Mouse (Mus musculus) megakaryocyte, embryonic 14.5 days (primary cell): ENCODE measurements around the gene Rxfp2.

Experiments
- FLI1 ChIP-seq: IDR thresholded peaks from 2 replicates; pipeline ENCODE4 v1.6.1; 2012; ENCODE audit warnings: low read length, inconsistent platforms, mixed read lengths
- GATA1 ChIP-seq: IDR thresholded peaks from 3 replicates; pipeline ENCODE4 v1.6.1; 2012; ENCODE audit warnings: mixed read lengths, low read length, inconsistent platforms, borderline replicate concordance

DNA sequence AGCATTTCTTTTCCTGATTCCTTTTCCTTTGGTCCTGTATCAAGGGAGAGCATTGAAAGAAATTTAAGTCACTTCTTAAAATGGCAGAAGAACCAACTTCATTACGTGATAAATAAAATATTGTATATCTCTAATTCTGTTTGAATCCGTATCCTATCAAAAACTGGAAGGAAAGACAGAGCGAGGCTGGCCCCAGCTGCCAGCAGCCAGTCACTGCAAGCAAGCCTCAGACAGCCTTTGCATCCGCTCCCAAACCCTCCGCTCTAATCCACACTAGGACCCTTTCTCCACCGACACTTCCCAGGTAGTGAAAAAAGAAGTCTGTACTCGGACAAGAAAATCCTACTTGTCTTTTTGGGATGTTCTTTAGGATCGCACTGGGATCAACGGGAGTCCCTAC lies 803 bp upstream of the Rxfp2 start:
- TF ChIP-seq GATA1 (no peak), FLI1 (no peak)
